Mouse (Mus musculus) bone marrow macrophage, adult 2 months (primary cell): ENCODE measurements around the gene Nr4a2.

ENCODE experiments used
- CTCF ChIP-seq: IDR thresholded peaks from 2 replicates; pipeline ENCODE4 v1.5.1; 2012; ENCODE audit warnings: low read depth, mild to moderate bottlenecking, low read length, moderate library complexity
- POLR2A ChIP-seq: IDR thresholded peaks from 2 replicates; pipeline ENCODE4 v1.6.1; 2012; ENCODE audit warnings: mild to moderate bottlenecking, low read depth, low read length, borderline replicate concordance

GRCm38 (mm10) chr2:57117201-57117951 is 6.4 kb downstream of the Nr4a2 start:
- TF ChIP-seq POLR2A (no peak), CTCF (no peak)
